ENCODE assay signal across 20 mouse cellular contexts in genomic region chr3:98616244-98616643, GRCm38 (mm10). TPM values are rescaled to one million over a fixed set of nuclear protein-coding genes. Genes with fewer than 3 reads are reported as not detected.
DNase-seq lines count a peak whose midpoint lies in the region; ATAC-seq and TF ChIP-seq lines count a peak whose summit lies in the region.
"Not testable (repeated sequence)": the region's sequence is repeated elsewhere in the genome, so short reads cannot be mapped to it uniquely, and the experiment has no call there.
"Had no signal": no experiment of that assay in that cellular context is flagged by ENCODE, and none has a peak within 500 bp of the region (broad histone marks: within the 10 kb centered on the region; RNA-seq: fewer than 3 reads in every experiment).

No protein-coding gene starts in this region.

- peak; percentile 48 for ATAC-seq in forebrain, postnatal 0 days
- ATAC-seq in hindbrain, embryonic 13.5 days (ENCODE audit: low FRiP score): peak; percentile 52; the same call in 1 of the 2 replicates
- ATAC-seq in liver, postnatal 0 days: peak; percentile 47; the same call in 1 of the 2 replicates
- ATAC-seq in midbrain, embryonic 12.5 days (ENCODE audit: low FRiP score, low read depth): 0 out of 2 replicates have a peak, but pooled peaks have one; percentile 23
- 0 out of 2 replicates have a peak, but pooled peaks have one; percentile 32 for ATAC-seq in neural tube, embryonic 13.5 days (ENCODE audit: low read depth)

- H3K9me3 ChIP-seq in forebrain, postnatal 0 days (ENCODE audit: low read length); hindbrain, embryonic 13.5 days; liver, postnatal 0 days (ENCODE audit: low read length); midbrain, embryonic 12.5 days; neural tube, embryonic 13.5 days: not testable (repeated sequence)

- peak; percentile 34 for TF ChIP-seq CTCF in forebrain, postnatal 0 days (IDR thresholded peaks at IDR 0.05; ENCODE audit: low read depth)
- TF ChIP-seq CTCF in liver, postnatal 0 days (IDR thresholded peaks at IDR 0.05; ENCODE audit: low read depth): peak; percentile 41

- TF ChIP-seq EP300 in liver, postnatal 0 days (IDR thresholded peaks at IDR 0.05; ENCODE audit: low read depth): not testable (repeated sequence)

- peak; percentile 16 for DNase-seq in ZHBTc4 (ENCODE audit: low read depth, low spot score)
- DNase-seq in forebrain, postnatal 0 days; liver, postnatal 0 days: not testable (repeated sequence)
- DNase-seq in kidney, adult 18-20 months: peak; percentile 57
- DNase-seq in kidney, postnatal 14 days: peak; percentile 14

- H3K4me2 ChIP-seq in forebrain, postnatal 0 days (ENCODE audit: low read depth); hindbrain, embryonic 13.5 days; liver, postnatal 0 days (ENCODE audit: low read depth, low read length); midbrain, embryonic 12.5 days (replicated peaks); neural tube, embryonic 13.5 days: not testable (repeated sequence)

- H3K27ac ChIP-seq in forebrain, postnatal 0 days (ENCODE audit: low read depth, low read length); hindbrain, embryonic 13.5 days; liver, postnatal 0 days (ENCODE audit: low read depth); midbrain, embryonic 12.5 days (replicated peaks); neural tube, embryonic 13.5 days (replicated peaks): not testable (repeated sequence)

- H3K4me1 ChIP-seq in forebrain, postnatal 0 days (ENCODE audit: insufficient read depth); hindbrain, embryonic 13.5 days (replicated peaks); liver, postnatal 0 days (ENCODE audit: insufficient read depth); midbrain, embryonic 12.5 days; neural tube, embryonic 13.5 days (replicated peaks): not testable (repeated sequence)

- not testable (repeated sequence) for H3K4me3 ChIP-seq in forebrain, postnatal 0 days (ENCODE audit: low read depth, low read length); hindbrain, embryonic 13.5 days; liver, postnatal 0 days (ENCODE audit: low read depth, low read length); midbrain, embryonic 12.5 days; neural tube, embryonic 13.5 days

- not testable (repeated sequence) for H3K27me3 ChIP-seq in forebrain, postnatal 0 days (ENCODE audit: insufficient read depth, low read length); hindbrain, embryonic 13.5 days; liver, postnatal 0 days (ENCODE audit: insufficient read depth, low read length); midbrain, embryonic 12.5 days; neural tube, embryonic 13.5 days

- 42% methylated on average over 2 of the region's 2 CpGs for WGBS in forebrain, postnatal 0 days
- 32% methylated on average over 2 of the region's 2 CpGs for WGBS in hindbrain, embryonic 13.5 days
- WGBS in liver, postnatal 0 days (ENCODE audit: insufficient replicate concordance): 15% methylated on average over 2 of the region's 2 CpGs
- WGBS in midbrain, embryonic 12.5 days: 17% methylated on average over 2 of the region's 2 CpGs
- 13% methylated on average over 2 of the region's 2 CpGs for whole genome bisulfite sequencing in neural tube, embryonic 13.5 days

- not testable (repeated sequence) for H3K9ac ChIP-seq in forebrain, postnatal 0 days; hindbrain, embryonic 13.5 days; liver, postnatal 0 days (replicated peaks); midbrain, embryonic 12.5 days (replicated peaks); neural tube, embryonic 13.5 days

- H3K36me3 ChIP-seq in forebrain, postnatal 0 days (ENCODE audit: insufficient read depth); hindbrain, embryonic 13.5 days; liver, postnatal 0 days (replicated peaks; ENCODE audit: insufficient read depth, low read length); midbrain, embryonic 12.5 days; neural tube, embryonic 13.5 days: not testable (repeated sequence)

RNA-seq across cellular contexts. Expression of gene Hsd3b5, which starts 13.8 kb away (rescaled TPM):
- total RNA-seq in forebrain, postnatal 0 days (2014; rRNA removed): not detected in 2 replicates
- polyA plus RNA-seq in forebrain, postnatal 0 days (2015; fragmentation: Nextera tagmentation; extraction: Ambion mirVana): not detected in 2 replicates
- not detected in 2 replicates for polyA plus RNA-seq in hindbrain, embryonic 13.5 days (2015; fragmentation: Nextera tagmentation; extraction: Ambion mirVana)
- 0.36 and 0.49 TPM in 2 replicates for polyA plus RNA-seq in liver, postnatal 0 days (2015; fragmentation: Nextera tagmentation; extraction: Ambion mirVana)
- not detected in 2 replicates for polyA plus RNA-seq in midbrain, embryonic 12.5 days (2016; fragmentation: Nextera tagmentation; extraction: Ambion mirVana)
- polyA plus RNA-seq in neural tube, embryonic 13.5 days (2015; fragmentation: Nextera tagmentation; extraction: Ambion mirVana): not detected in 2 replicates
- total RNA-seq: adrenal gland, postnatal 25 days; gastrocnemius, adult 18-20 months; gastrocnemius, postnatal 4 days; heart, postnatal 36 days; layer of hippocampus, postnatal 14 days; neutrophil, adult 5-6 weeks had no signal
- polyA plus RNA-seq: brain, embryonic 14.5 days; embryonic facial prominence, embryonic 15.5 days; heart, embryonic 15.5 days; limb, embryonic 10.5 days; lung, adult 2 months; stomach, embryonic 15.5 days had no signal

RNA-seq across cellular contexts. Expression of gene Gm10681, which starts 27.6 kb away (rescaled TPM):
- total RNA-seq in forebrain, postnatal 0 days (2014; rRNA removed): not detected in 2 replicates
- polyA plus RNA-seq in forebrain, postnatal 0 days (2015; fragmentation: Nextera tagmentation; extraction: Ambion mirVana): not detected in 2 replicates
- not detected in 2 replicates for polyA plus RNA-seq in hindbrain, embryonic 13.5 days (2015; fragmentation: Nextera tagmentation; extraction: Ambion mirVana)
- polyA plus RNA-seq in liver, postnatal 0 days (2015; fragmentation: Nextera tagmentation; extraction: Ambion mirVana): 0.40 and 0.78 TPM in 2 replicates
- polyA plus RNA-seq in midbrain, embryonic 12.5 days (2016; fragmentation: Nextera tagmentation; extraction: Ambion mirVana): not detected in 2 replicates
- polyA plus RNA-seq in neural tube, embryonic 13.5 days (2015; fragmentation: Nextera tagmentation; extraction: Ambion mirVana): not detected in 2 replicates
- total RNA-seq: adrenal gland, postnatal 25 days; gastrocnemius, postnatal 4 days; heart, postnatal 36 days; layer of hippocampus, postnatal 14 days; neutrophil, adult 5-6 weeks had no signal
- polyA plus RNA-seq: brain, embryonic 14.5 days; embryonic facial prominence, embryonic 15.5 days; heart, embryonic 15.5 days; limb, embryonic 10.5 days; lung, adult 2 months; stomach, embryonic 15.5 days had no signal
